Mouse (Mus musculus): ENCODE data around the gene Fgfr2. TPM values are rescaled to one million over a fixed set of nuclear protein-coding genes. Genes with fewer than 3 reads are reported as not detected.
A peak's percentile ranks its signal among the peaks of the same experiment; 100 is the strongest.

The Fgfr2 gene
- total RNA-seq, 2 experiments from 2014 or later, result 47.6 to 49.5 TPM

DNA sequence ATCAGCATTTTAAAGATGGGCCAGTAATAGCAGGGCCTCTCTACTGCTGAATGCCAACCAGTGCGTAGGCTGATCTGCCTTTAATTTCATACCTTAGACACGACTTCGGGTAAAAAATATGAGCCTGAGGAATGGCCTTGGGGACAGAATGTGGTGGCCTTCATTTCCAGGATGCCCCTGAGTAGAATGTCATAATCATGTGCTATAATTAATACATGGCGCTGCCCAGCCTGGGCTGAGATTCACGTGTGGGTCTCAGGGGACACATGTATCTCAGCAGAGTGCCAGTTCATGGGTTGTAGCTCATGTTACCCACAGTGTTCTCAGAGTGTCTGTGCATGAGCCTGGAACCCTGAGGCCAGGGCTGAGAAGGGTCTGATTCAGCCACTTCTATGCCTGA, 1296.3 kb downstream of the Fgfr2 start:
- no peak overlapping the region for H3K4me3 ChIP-seq
- no peak for TF ChIP-seq CTCF (conservative IDR thresholded peaks at IDR 0.05)
- DNase-seq (ENCODE audit: low spot score in 2 of 2), result no peak
- no peak overlapping the region for H3K27ac ChIP-seq

DNA sequence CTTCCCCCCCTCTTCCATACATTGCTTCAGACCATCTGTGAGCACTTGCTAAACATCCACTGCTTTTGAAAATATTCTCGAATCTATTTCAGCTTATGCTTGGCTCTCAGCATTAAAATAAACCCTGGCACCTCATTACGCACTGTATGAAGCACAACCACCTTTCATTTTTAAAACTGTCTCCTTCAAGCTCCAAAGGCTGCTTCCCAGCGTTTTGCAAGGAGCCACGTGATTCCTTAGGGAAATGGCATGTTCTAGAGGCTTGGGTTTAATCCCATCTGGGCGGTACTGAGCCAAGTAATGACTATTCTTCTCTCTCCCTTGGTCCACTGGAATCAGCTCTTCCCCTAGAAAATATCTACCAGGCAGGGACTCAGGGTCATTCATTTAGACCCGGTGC, 1305.2 kb downstream of the Fgfr2 start:
- Histone ChIP-seq H3K4me3 (no peak overlapping the region), H3K27ac (no peak overlapping the region)
- no peak for DNase-seq (ENCODE audit: low spot score in 2 of 2)
- TF ChIP-seq CTCF (conservative IDR thresholded peaks at IDR 0.05), result no peak

DNA sequence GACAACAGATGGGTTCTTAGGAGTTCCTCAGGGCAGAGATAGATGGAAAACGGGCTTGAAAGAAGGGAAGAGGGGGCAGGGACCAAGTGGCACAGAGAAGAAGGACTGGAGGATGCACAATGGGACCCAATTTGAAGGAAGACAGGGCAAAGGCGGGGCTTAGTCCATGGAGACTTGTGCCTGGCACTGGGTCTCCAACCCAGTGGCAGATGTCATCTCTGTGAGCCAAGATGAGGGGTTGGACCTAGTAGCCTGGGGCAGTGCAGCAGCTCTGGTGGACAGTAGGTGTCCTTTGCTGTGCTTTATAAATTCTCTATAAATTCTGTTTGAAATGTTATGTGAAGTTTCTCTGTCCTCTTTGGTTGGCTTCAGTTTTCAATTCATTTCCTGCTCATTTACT, 1306.5 kb downstream of the Fgfr2 start:
- Histone ChIP-seq H3K4me3 (no peak overlapping the region), H3K27ac (no peak overlapping the region)
- DNase-seq (ENCODE audit: low spot score in 2 of 2), result no peak
- TF ChIP-seq CTCF (conservative IDR thresholded peaks at IDR 0.05), result no peak

DNA sequence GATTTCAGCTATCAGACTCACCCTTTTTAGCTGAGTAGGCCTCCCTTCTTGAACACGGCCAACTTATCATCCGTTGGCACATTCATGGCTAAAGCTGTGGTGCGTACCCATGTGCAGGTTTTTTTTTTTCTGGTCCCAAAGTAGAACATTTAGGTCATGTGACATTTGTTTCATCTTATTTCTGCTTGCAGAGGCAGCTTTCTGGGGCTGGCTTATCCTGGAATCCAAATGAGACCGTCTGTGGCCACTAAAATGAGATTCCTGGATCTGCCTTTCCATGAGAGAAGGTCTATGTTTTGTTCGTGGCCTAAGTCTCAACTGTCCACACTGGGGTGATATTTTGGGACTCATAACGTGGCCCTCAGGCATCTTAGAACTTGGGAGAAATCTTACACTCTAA, 1311.0 kb downstream of the Fgfr2 start:
- no peak for DNase-seq (ENCODE audit: low spot score in 2 of 2)
- Histone ChIP-seq H3K27ac (no peak overlapping the region), H3K4me3 (no peak overlapping the region)
- no peak for TF ChIP-seq CTCF (conservative IDR thresholded peaks at IDR 0.05)

DNA sequence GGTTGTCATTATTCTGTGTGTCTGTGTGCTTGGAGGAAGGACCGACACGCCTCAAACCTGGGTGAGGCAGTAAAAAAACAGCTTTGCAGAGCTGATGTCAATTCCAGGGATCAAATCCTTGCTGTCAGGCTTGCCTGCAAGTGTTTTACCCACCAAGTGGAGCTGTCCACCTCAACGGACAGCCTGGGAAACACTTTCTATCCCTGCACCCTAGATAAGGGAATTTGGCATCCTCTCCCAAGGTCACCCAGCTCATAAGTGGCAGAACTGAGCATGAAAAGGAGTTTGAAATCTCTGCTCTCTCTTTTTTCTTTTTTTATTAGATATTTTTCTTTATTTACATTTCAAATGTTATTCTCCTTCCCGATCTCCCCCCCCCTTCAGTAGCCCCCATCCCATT, 1312.2 kb downstream of the Fgfr2 start:
- no peak for DNase-seq (ENCODE audit: low spot score in 2 of 2)
- TF ChIP-seq CTCF (conservative IDR thresholded peaks at IDR 0.05), result no peak
- H3K4me3 ChIP-seq, result no peak overlapping the region
- no peak overlapping the region for H3K27ac ChIP-seq

DNA sequence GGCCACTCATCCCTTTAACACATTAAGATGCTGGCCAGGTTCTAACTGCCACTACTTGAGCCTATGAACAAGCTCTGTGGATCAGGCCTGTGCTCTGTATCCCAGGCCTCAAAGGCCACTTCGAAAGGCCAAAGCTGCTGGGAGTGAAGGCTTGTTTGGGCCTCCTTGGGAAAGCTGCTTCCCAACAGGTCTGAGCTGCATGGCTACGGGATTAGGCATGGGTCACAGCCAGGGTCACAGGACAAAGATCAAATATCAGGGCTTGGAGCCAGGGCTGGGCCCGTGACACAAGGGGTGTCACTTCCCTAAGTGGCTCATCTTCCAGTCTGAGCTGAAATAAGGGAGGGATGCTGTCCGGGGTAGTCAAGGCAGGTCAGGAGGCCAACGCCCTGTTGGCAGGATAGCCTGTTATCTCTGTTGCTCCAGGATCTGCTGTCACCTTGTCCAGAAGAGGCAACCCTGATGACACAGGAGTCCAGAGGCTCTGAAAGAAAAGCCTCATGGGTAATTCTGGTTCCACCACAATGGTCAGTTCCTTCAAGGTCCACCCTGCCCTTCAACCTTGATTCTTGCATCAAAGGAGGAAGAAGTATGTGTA, 1313.5 kb downstream of the Fgfr2 start:
- no peak overlapping the region for H3K4me3 ChIP-seq
- DNase-seq (ENCODE audit: low spot score in 2 of 2), result no peak
- H3K27ac ChIP-seq, result no peak overlapping the region
- TF ChIP-seq CTCF (conservative IDR thresholded peaks at IDR 0.05), result no peak

DNA sequence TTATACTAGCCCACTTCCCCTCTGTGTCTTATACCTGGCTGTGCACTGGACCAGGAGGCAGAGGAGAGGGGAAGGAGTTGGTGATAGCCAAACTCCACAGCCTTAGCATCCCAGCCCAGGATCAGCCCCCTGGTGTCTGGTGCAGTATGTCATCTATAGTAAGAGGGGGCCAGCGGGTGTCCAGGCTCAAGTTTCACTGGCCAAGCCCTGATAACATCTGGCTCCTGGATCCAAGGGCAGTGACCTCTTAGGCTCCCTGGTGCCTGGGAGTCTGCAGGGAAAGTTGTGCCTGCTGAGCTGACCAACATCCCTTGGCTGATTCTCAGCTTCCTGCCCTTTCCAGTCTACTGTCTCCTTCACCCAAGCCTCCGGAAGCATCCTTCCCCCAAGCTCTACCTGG, 1315.9 kb downstream of the Fgfr2 start:
- Histone ChIP-seq H3K27ac (no peak overlapping the region), H3K4me3 (no peak overlapping the region)
- TF ChIP-seq CTCF (conservative IDR thresholded peaks at IDR 0.05), result no peak
- no peak for DNase-seq (ENCODE audit: low spot score in 2 of 2)

DNA sequence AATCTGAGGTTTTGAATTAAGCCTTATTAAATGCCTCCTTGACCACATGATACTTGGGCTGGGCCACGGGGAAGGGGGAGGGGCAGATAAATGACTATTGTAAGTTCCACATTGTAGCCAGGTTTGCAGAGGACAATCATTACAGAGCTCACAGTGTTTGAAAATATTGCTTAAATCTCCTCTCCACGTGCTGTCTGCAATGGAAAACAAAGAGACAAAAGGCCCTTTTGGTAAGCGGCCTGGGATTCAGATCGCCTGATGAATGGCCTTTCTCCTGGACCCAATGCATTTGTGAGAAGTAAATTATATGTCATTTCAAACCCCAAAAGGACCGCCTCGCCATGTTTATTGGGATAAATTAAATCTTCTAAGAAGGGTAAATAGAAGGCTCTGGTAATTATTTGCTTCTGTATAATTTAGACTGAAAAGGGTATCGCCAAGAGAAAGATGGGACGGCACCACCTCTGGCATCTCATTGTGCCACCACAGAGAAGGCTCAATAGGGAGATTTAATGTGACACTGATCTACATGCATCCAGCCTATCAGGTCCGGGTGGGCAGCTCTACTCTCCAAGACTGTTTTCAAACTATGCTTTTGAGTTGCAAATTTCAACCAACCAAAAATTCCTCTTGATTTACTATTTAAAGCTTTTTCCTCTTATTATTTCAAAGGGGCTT, 1317.5 kb downstream of the Fgfr2 start:
- H3K27ac ChIP-seq, result no peak overlapping the region
- DNase-seq (ENCODE audit: low spot score in 2 of 2), result no peak
- no peak for TF ChIP-seq CTCF (conservative IDR thresholded peaks at IDR 0.05)
- no peak overlapping the region for H3K4me3 ChIP-seq

DNA sequence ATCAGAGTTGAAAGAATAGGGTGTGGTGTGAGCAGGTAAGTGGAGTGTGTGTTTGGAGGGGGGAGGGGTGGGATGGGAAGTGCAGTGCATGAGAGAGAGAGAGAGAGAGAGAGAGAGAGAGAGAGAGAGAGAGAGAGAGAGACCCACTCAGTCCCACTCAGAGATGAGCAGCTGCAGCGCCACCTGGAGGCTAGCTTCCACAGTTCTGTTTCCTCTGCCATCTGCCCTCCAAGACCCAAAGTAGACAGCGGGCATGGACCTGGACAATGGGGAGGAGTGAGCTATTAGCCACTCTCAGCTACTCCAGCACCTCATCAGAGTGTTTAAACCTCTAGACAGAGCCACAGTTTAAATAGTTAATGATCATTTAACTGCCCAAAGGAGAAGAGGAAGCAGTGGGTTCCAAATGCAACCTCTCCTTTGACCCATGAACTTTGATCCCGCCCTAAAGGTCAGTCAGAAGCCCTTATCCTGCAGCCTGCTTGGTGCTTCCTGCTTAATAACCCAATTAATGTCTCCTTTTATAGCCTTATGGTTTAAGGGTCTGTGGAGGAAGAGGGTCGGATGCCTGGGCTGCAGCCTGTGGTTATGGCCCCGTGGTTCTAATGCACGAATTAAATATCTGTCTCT, 1322.6 kb downstream of the Fgfr2 start:
- H3K4me3 ChIP-seq, result no peak overlapping the region
- peak; percentile 56 for TF ChIP-seq CTCF (conservative IDR thresholded peaks at IDR 0.05)
- H3K27ac ChIP-seq, result no peak overlapping the region
- no peak for DNase-seq (ENCODE audit: low spot score in 2 of 2)

DNA sequence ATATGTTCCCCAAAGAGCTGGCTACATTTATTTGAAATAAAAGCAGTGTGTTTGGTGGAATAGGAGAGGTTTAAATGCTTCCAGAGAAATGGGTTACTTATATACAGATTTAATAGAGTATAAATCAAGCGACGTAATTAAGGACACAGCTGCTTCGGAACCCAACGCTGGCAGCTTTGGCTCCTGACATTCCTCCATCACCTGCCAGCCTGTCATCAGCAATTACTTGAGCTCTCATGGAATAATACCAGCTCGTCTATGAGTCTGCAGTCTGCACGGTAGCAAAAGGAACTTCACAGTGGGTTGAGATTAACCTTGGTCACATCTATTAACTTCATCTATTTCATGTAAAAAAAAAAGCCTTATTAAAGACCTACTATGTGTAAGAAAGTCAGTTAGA, 1326.0 kb downstream of the Fgfr2 start:
- no peak overlapping the region for H3K27ac ChIP-seq
- no peak overlapping the region for H3K4me3 ChIP-seq
- DNase-seq (ENCODE audit: low spot score in 2 of 2), result no peak
- TF ChIP-seq CTCF (conservative IDR thresholded peaks at IDR 0.05), result no peak

DNA sequence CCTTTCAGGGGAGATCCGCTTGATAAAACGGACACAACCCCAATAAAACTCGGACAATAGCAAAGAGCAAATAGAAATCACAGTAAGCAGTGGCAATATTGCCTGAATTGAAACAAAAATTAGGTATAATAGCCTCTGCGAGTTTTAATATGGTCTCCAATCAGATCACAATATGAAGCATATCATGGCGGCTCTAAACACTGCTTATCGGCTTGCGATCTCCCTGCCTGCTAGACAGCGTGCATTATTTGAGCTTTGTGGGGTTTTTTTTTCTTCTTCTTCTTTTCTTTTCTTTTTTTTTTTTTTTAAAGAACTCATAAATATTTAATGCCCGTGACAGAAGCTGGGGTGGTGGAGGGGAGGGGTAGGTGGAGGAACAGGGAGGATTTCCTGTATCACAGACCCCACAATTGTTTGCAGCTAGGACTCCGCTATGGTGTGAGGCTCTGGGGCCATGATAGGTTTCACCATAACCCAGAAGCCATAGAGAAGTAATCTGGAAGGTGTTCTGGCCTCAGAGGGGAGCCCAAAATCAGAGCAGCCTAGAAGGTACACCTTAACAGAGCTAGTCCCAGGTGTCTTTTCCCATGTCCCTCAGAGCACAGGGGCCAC, 1334.4 kb downstream of the Fgfr2 start:
- no peak for TF ChIP-seq CTCF (conservative IDR thresholded peaks at IDR 0.05)
- DNase-seq (ENCODE audit: low spot score in 2 of 2), result no peak
- no peak overlapping the region for H3K4me3 ChIP-seq
- no peak overlapping the region for H3K27ac ChIP-seq

DNA sequence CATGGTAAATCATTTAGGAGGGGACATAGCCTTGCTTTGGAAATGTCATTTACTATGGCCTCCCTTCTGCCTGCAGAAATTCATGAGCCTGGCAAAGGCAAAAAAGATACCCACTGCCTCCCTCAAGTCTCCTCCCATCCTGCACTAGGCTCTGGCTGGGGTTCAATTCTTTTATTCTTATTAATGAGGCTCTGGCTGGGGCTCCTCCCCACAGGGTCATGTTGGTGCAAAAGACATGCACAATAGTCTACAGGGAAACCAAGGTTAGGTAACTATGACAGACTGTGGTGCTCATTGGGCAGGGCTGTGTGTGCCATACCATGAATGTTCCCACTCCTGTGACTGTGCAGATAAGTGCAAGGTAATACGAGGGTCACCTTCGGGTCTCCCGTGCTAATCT, 1337.4 kb downstream of the Fgfr2 start:
- Histone ChIP-seq H3K27ac (no peak overlapping the region), H3K4me3 (no peak overlapping the region)
- no peak for DNase-seq (ENCODE audit: low spot score in 2 of 2)
- TF ChIP-seq CTCF (conservative IDR thresholded peaks at IDR 0.05), result no peak

DNA sequence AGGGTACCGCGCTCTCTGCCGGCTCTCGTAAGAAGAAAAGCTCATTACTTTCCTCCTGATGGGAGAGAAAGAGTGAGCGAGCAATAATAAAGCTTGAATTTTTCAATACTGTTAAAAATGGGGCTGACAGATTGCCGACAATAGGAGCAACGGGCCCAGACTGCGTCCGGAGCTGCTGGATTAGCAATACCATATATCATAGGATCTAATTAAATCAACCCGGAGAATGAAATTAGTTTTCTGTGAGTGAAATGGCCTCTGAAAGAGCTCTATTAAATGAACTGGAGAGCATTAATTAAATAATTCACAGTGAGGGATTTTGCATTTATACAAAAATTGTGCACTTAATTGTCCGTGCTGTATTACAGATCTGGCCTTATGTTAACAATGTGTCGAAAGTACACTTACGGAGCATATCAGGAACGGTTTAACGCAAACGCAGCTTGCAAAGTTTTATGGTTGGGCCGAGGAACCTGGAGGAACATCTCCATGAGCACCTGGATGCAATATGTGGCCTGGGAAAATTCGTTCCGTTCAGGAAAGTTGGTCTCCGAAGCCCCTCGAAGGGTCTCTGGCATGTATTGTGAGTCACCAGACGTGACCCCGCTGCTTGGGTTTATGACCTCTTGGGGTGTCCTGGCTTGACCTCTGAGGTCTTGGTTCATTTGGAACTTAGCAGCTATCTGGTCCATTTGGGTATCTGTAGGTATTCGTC, 1344.7 kb downstream of the Fgfr2 start:
- no peak overlapping the region for H3K27ac ChIP-seq
- no peak overlapping the region for H3K4me3 ChIP-seq
- no peak for DNase-seq (ENCODE audit: low spot score in 2 of 2)
- TF ChIP-seq CTCF (conservative IDR thresholded peaks at IDR 0.05), result no peak
